Mouse (Mus musculus) C2C12 (cell line): ENCODE results near the gene Ear2.

Experiments
- CEBPB ChIP-seq: IDR thresholded peaks from one replicate; pipeline ENCODE4 v1.6.1; 2011; ENCODE audit warnings: low read depth, mild to moderate bottlenecking, control low read depth, moderate library complexity
- CTCF ChIP-seq: IDR thresholded peaks from one replicate; pipeline ENCODE4 v1.5.1; 2011; ENCODE audit not compliant: control insufficient read depth, insufficient read depth, insufficient read length
- FOSL1 ChIP-seq: IDR thresholded peaks from one replicate; pipeline ENCODE4 v1.8.0; 2011; ENCODE audit warnings: mild to moderate bottlenecking, low read length; ENCODE audit not compliant: poor library complexity, insufficient read depth, severe bottlenecking
- MAX ChIP-seq: IDR thresholded peaks from one replicate; pipeline ENCODE4 v1.6.1; 2011; ENCODE audit warnings: mild to moderate bottlenecking, control low read depth
- MYOG ChIP-seq: IDR thresholded peaks from one replicate; pipeline ENCODE4 v1.6.1; 2011; ENCODE audit not compliant: control insufficient read depth, insufficient read length; ENCODE audit errors: extremely low read depth
- USF1 ChIP-seq: IDR thresholded peaks from one replicate; pipeline ENCODE4 v1.6.1; 2011; ENCODE audit warnings: low read depth, mild to moderate bottlenecking, control low read depth, moderate library complexity

- TF ChIP-seq CTCF: no peak
- TF ChIP-seq MAX: no peak
- TF ChIP-seq USF1: no peak
- TF ChIP-seq FOSL1: no peak
- no peak for TF ChIP-seq MYOG
- no peak for TF ChIP-seq CEBPB
Observed at GRCm38 (mm10) chr14:44110981-44111380, 8.5 kb downstream of the Ear2 start.
